Mouse (Mus musculus): ENCODE measurements around the gene Atp8a2. TPM values are rescaled to one million over a fixed set of nuclear protein-coding genes. Genes with fewer than 3 reads are reported as not detected.

The Atp8a2 gene
- polyA plus RNA-seq, 1 experiment from 2014 or later = 4.9 TPM

- no peak for DNase-seq (ENCODE audit: low spot score)
- H3K4me3 ChIP-seq (ENCODE audit: low read depth, low read length) = no peak overlapping the region
- no peak overlapping the region for H3K27ac ChIP-seq (ENCODE audit: low read depth, low read length)
- H3K4me1 ChIP-seq (replicated peaks; ENCODE audit: control insufficient read depth, insufficient read depth, low read length) = no peaks in the 10 kb centered on the region
- H3K9ac ChIP-seq (ENCODE audit: low read length) = no peak overlapping the region
- ATAC-seq (replicated peaks; ENCODE audit: low FRiP score) = no peak
- WGBS = 83% methylated on average over 11 of the region's 11 CpGs
- H3K4me2 ChIP-seq (ENCODE audit: low read depth, low read length, severe bottlenecking) = no peak overlapping the region
- H3K36me3 ChIP-seq (ENCODE audit: control insufficient read depth, insufficient read depth, low read length) = no peaks in the 10 kb centered on the region
- H3K27me3 ChIP-seq (ENCODE audit: control insufficient read depth, insufficient read depth, low read length) = no peaks in the 10 kb centered on the region
- peaks cover 4% of the 10 kb centered on the region; the same call in 1 of the 2 replicates for H3K9me3 ChIP-seq (ENCODE audit: control insufficient read depth, low read length)
Observed at GRCm38 (mm10) chr14:59783348-59784341, 413.3 kb downstream of the Atp8a2 start.

- Histone ChIP-seq H3K36me3 (ENCODE audit: control insufficient read depth, insufficient read depth, low read length) (no peaks in the 10 kb centered on the region), H3K27me3 (ENCODE audit: control insufficient read depth, insufficient read depth, low read length) (no peaks in the 10 kb centered on the region), H3K4me1 (replicated peaks; ENCODE audit: control insufficient read depth, insufficient read depth, low read length) (no peaks in the 10 kb centered on the region), H3K4me2 (ENCODE audit: low read depth, low read length, severe bottlenecking) (no peak overlapping the region), H3K9ac (ENCODE audit: low read length) (no peak overlapping the region), H3K4me3 (ENCODE audit: low read depth, low read length) (no peak overlapping the region), H3K27ac (ENCODE audit: low read depth, low read length) (no peak overlapping the region), H3K9me3 (ENCODE audit: control insufficient read depth, low read length) (peaks cover 4% of the 10 kb centered on the region; the same call in 1 of the 2 replicates)
- 73% methylated on average over 9 of the region's 9 CpGs for WGBS
- no peak for DNase-seq (ENCODE audit: low spot score)
- ATAC-seq (replicated peaks; ENCODE audit: low FRiP score) = no peak
Observed at GRCm38 (mm10) chr14:59780391-59780790, 416.6 kb downstream of the Atp8a2 start.

GRCm38 (mm10) chr14:59762227-59762626, 434.8 kb downstream of the Atp8a2 start:
- 16% methylated on average over 3 of the region's 3 CpGs for WGBS
- H3K36me3 ChIP-seq (ENCODE audit: control insufficient read depth, insufficient read depth, low read length) = no peaks in the 10 kb centered on the region
- H3K9ac ChIP-seq (ENCODE audit: low read length) = no peak overlapping the region
- H3K4me3 ChIP-seq (ENCODE audit: low read depth, low read length) = no peak overlapping the region
- H3K27me3 ChIP-seq (ENCODE audit: control insufficient read depth, insufficient read depth, low read length) = no peaks in the 10 kb centered on the region
- DNase-seq (ENCODE audit: low spot score) (no peak), ATAC-seq (replicated peaks; ENCODE audit: low FRiP score) (no peak)
- H3K4me1 ChIP-seq (replicated peaks; ENCODE audit: control insufficient read depth, insufficient read depth, low read length) = no peaks in the 10 kb centered on the region
- no peak overlapping the region for H3K27ac ChIP-seq (ENCODE audit: low read depth, low read length)
- H3K9me3 ChIP-seq (ENCODE audit: control insufficient read depth, low read length) = no peaks in the 10 kb centered on the region
- no peak overlapping the region for H3K4me2 ChIP-seq (ENCODE audit: low read depth, low read length, severe bottlenecking)

- Histone ChIP-seq H3K27me3 (ENCODE audit: control insufficient read depth, insufficient read depth, low read length) (no peaks in the 10 kb centered on the region), H3K9ac (ENCODE audit: low read length) (no peak overlapping the region), H3K4me2 (ENCODE audit: low read depth, low read length, severe bottlenecking) (no peak overlapping the region), H3K36me3 (ENCODE audit: control insufficient read depth, insufficient read depth, low read length) (no peaks in the 10 kb centered on the region; the same call in 1 of the 2 replicates), H3K4me3 (ENCODE audit: low read depth, low read length) (no peak overlapping the region), H3K4me1 (replicated peaks; ENCODE audit: control insufficient read depth, insufficient read depth, low read length) (no peaks in the 10 kb centered on the region), H3K9me3 (ENCODE audit: control insufficient read depth, low read length) (no peaks in the 10 kb centered on the region), H3K27ac (ENCODE audit: low read depth, low read length) (no peak overlapping the region)
- no peak for ATAC-seq (replicated peaks; ENCODE audit: low FRiP score)
- DNase-seq (ENCODE audit: low spot score) = peak; percentile 8
- WGBS = 79% methylated on average over 12 of the region's 12 CpGs
Observed at GRCm38 (mm10) chr14:59759900-59760493, 437.0 kb downstream of the Atp8a2 start.

GRCm38 (mm10) chr14:59759196-59759839, 437.7 kb downstream of the Atp8a2 start:
- Histone ChIP-seq H3K36me3 (ENCODE audit: control insufficient read depth, insufficient read depth, low read length) (no peaks in the 10 kb centered on the region; the same call in 1 of the 2 replicates), H3K4me3 (ENCODE audit: low read depth, low read length) (no peak overlapping the region), H3K9ac (ENCODE audit: low read length) (no peak overlapping the region), H3K4me2 (ENCODE audit: low read depth, low read length, severe bottlenecking) (no peak overlapping the region), H3K27me3 (ENCODE audit: control insufficient read depth, insufficient read depth, low read length) (no peaks in the 10 kb centered on the region), H3K4me1 (replicated peaks; ENCODE audit: control insufficient read depth, insufficient read depth, low read length) (no peaks in the 10 kb centered on the region), H3K9me3 (ENCODE audit: control insufficient read depth, low read length) (no peaks in the 10 kb centered on the region), H3K27ac (ENCODE audit: low read depth, low read length) (no peak overlapping the region)
- DNase-seq (ENCODE audit: low spot score) = no peak
- ATAC-seq (replicated peaks; ENCODE audit: low FRiP score) = no peak
- 71% methylated on average over 15 of the region's 15 CpGs for WGBS

GRCm38 (mm10) chr14:59752401-59752800, 444.6 kb downstream of the Atp8a2 start:
- no peak overlapping the region for H3K4me2 ChIP-seq (ENCODE audit: low read depth, low read length, severe bottlenecking)
- 87% methylated on average over 3 of the region's 3 CpGs for WGBS
- H3K4me3 ChIP-seq (ENCODE audit: low read depth, low read length) = no peak overlapping the region
- no peaks in the 10 kb centered on the region for H3K27me3 ChIP-seq (ENCODE audit: control insufficient read depth, insufficient read depth, low read length)
- DNase-seq (ENCODE audit: low spot score) (no peak), ATAC-seq (replicated peaks; ENCODE audit: low FRiP score) (no peak)
- no peak overlapping the region for H3K27ac ChIP-seq (ENCODE audit: low read depth, low read length)
- H3K36me3 ChIP-seq (ENCODE audit: control insufficient read depth, insufficient read depth, low read length) = no peaks in the 10 kb centered on the region; the same call in 1 of the 2 replicates
- no peak overlapping the region for H3K9ac ChIP-seq (ENCODE audit: low read length)
- no peaks in the 10 kb centered on the region for H3K9me3 ChIP-seq (ENCODE audit: control insufficient read depth, low read length)
- H3K4me1 ChIP-seq (replicated peaks; ENCODE audit: control insufficient read depth, insufficient read depth, low read length) = no peaks in the 10 kb centered on the region

- Histone ChIP-seq H3K9ac (ENCODE audit: low read length) (no peak overlapping the region), H3K4me2 (ENCODE audit: low read depth, low read length, severe bottlenecking) (no peak overlapping the region), H3K36me3 (ENCODE audit: control insufficient read depth, insufficient read depth, low read length) (no peaks in the 10 kb centered on the region), H3K9me3 (ENCODE audit: control insufficient read depth, low read length) (no peaks in the 10 kb centered on the region), H3K4me1 (replicated peaks; ENCODE audit: control insufficient read depth, insufficient read depth, low read length) (peaks cover 2% of the 10 kb centered on the region; the same call in 1 of the 2 replicates), H3K4me3 (ENCODE audit: low read depth, low read length) (no peak overlapping the region), H3K27me3 (ENCODE audit: control insufficient read depth, insufficient read depth, low read length) (no peaks in the 10 kb centered on the region), H3K27ac (ENCODE audit: low read depth, low read length) (no peak overlapping the region)
- ATAC-seq (replicated peaks; ENCODE audit: low FRiP score) (no peak), DNase-seq (ENCODE audit: low spot score) (no peak)
- 85% methylated on average over 6 of the region's 6 CpGs for WGBS
Observed at GRCm38 (mm10) chr14:59750005-59750404, 447.0 kb downstream of the Atp8a2 start.

- Histone ChIP-seq H3K9me3 (ENCODE audit: control insufficient read depth, low read length) (no peaks in the 10 kb centered on the region; the same call in 1 of the 2 replicates), H3K27me3 (ENCODE audit: control insufficient read depth, insufficient read depth, low read length) (peaks cover 8% of the 10 kb centered on the region), H3K4me3 (ENCODE audit: low read depth, low read length) (no peak overlapping the region), H3K4me2 (ENCODE audit: low read depth, low read length, severe bottlenecking) (no peak overlapping the region), H3K9ac (ENCODE audit: low read length) (no peak overlapping the region), H3K36me3 (ENCODE audit: control insufficient read depth, insufficient read depth, low read length) (no peaks in the 10 kb centered on the region), H3K27ac (ENCODE audit: low read depth, low read length) (no peak overlapping the region), H3K4me1 (replicated peaks; ENCODE audit: control insufficient read depth, insufficient read depth, low read length) (peaks cover 2% of the 10 kb centered on the region; the same call in 1 of the 2 replicates)
- 62% methylated on average over 4 of the region's 4 CpGs for WGBS
- ATAC-seq (replicated peaks; ENCODE audit: low FRiP score) (no peak), DNase-seq (ENCODE audit: low spot score) (no peak)
Observed at GRCm38 (mm10) chr14:59745676-59746075, 451.3 kb downstream of the Atp8a2 start.

Data from forebrain, embryonic 11.5 days (tissue).